Mouse (Mus musculus): Measurements from ENCODE around the gene Tjp1. TPM values are rescaled to one million over a fixed set of nuclear protein-coding genes. Genes with fewer than 3 reads are reported as not detected.

Tjp1 gene
- polyA plus RNA-seq, 1 experiment from 2014 or later, result 28.3 TPM

GRCm38 (mm10) chr7:65367386-65368245 is 160.0 kb downstream of the Tjp1 start:
- Histone ChIP-seq H3K4me2 (ENCODE audit: low read length) (peak overlapping the region; percentile 58), H3K9ac (ENCODE audit: low read depth, low read length) (no peak overlapping the region), H3K27ac (no peak overlapping the region), H3K27me3 (ENCODE audit: insufficient read depth, low read length) (no peaks in the 10 kb centered on the region), H3K9me3 (replicated peaks; ENCODE audit: low read length) (no peaks in the 10 kb centered on the region), H3K36me3 (ENCODE audit: insufficient read depth, low read length) (no peaks in the 10 kb centered on the region), H3K4me1 (replicated peaks; ENCODE audit: insufficient read depth, low read length) (peaks cover 14% of the 10 kb centered on the region; the same call in 1 of the 2 replicates), H3K4me3 (replicated peaks; ENCODE audit: low read depth, low read length) (peak overlapping the region; percentile 88)
- no peak for TF ChIP-seq CTCF (IDR thresholded peaks at IDR 0.05; ENCODE audit: low read depth)
- ATAC-seq (replicated peaks; ENCODE audit: low FRiP score, low read depth) (no peak), DNase-seq (ENCODE audit: low spot score) (no peak)
- 55% methylated on average over 16 of the region's 16 CpGs for WGBS

- no peak for TF ChIP-seq CTCF (IDR thresholded peaks at IDR 0.05; ENCODE audit: low read depth)
- WGBS, result 36% methylated on average over 1 of the region's 1 CpGs
- no peak overlapping the region for H3K4me2 ChIP-seq (ENCODE audit: low read length)
- H3K27ac ChIP-seq, result no peak overlapping the region
- peaks cover 14% of the 10 kb centered on the region; the same call in 1 of the 2 replicates for H3K4me1 ChIP-seq (replicated peaks; ENCODE audit: insufficient read depth, low read length)
- H3K27me3 ChIP-seq (ENCODE audit: insufficient read depth, low read length), result no peaks in the 10 kb centered on the region
- DNase-seq (ENCODE audit: low spot score) (peak; percentile 40), ATAC-seq (replicated peaks; ENCODE audit: low FRiP score, low read depth) (no peak)
- H3K36me3 ChIP-seq (ENCODE audit: insufficient read depth, low read length), result no peaks in the 10 kb centered on the region
- H3K9me3 ChIP-seq (replicated peaks; ENCODE audit: low read length), result no peaks in the 10 kb centered on the region
- H3K4me3 ChIP-seq (replicated peaks; ENCODE audit: low read depth, low read length), result no peak overlapping the region
- no peak overlapping the region for H3K9ac ChIP-seq (ENCODE audit: low read depth, low read length)
Measured at GRCm38 (mm10) chr7:65366153-65366552, 161.4 kb downstream of the Tjp1 start.

- no peak for DNase-seq (ENCODE audit: low spot score)
- no peak overlapping the region for H3K27ac ChIP-seq
- no peak overlapping the region for H3K4me3 ChIP-seq (replicated peaks; ENCODE audit: low read depth, low read length)
- 78% methylated on average over 4 of the region's 4 CpGs for WGBS
- H3K4me2 ChIP-seq (ENCODE audit: low read length), result 0 out of 2 replicates have a peak overlapping the region, but pooled peaks have one; percentile 13
- H3K9me3 ChIP-seq (replicated peaks; ENCODE audit: low read length), result no peaks in the 10 kb centered on the region
- no peak for TF ChIP-seq CTCF (IDR thresholded peaks at IDR 0.05; ENCODE audit: low read depth)
- H3K27me3 ChIP-seq (ENCODE audit: insufficient read depth, low read length), result no peaks in the 10 kb centered on the region
- no peak overlapping the region for H3K9ac ChIP-seq (ENCODE audit: low read depth, low read length)
- H3K4me1 ChIP-seq (replicated peaks; ENCODE audit: insufficient read depth, low read length), result peaks cover 14% of the 10 kb centered on the region; the same call in 1 of the 2 replicates
- ATAC-seq (replicated peaks; ENCODE audit: low FRiP score, low read depth), result no peak
- no peaks in the 10 kb centered on the region for H3K36me3 ChIP-seq (ENCODE audit: insufficient read depth, low read length)
Measured at GRCm38 (mm10) chr7:65365560-65365959, 162.0 kb downstream of the Tjp1 start.

- Histone ChIP-seq H3K27ac (no peak overlapping the region), H3K4me1 (replicated peaks; ENCODE audit: insufficient read depth, low read length) (peaks cover 16% of the 10 kb centered on the region), H3K36me3 (ENCODE audit: insufficient read depth, low read length) (no peaks in the 10 kb centered on the region), H3K27me3 (ENCODE audit: insufficient read depth, low read length) (no peaks in the 10 kb centered on the region), H3K4me3 (replicated peaks; ENCODE audit: low read depth, low read length) (no peak overlapping the region), H3K4me2 (ENCODE audit: low read length) (0 out of 2 replicates have a peak overlapping the region, but pooled peaks have one; percentile 13), H3K9ac (ENCODE audit: low read depth, low read length) (no peak overlapping the region), H3K9me3 (replicated peaks; ENCODE audit: low read length) (no peaks in the 10 kb centered on the region)
- no peak for TF ChIP-seq CTCF (IDR thresholded peaks at IDR 0.05; ENCODE audit: low read depth)
- peak; percentile 59 for DNase-seq (ENCODE audit: low spot score)
- ATAC-seq (replicated peaks; ENCODE audit: low FRiP score, low read depth), result no peak
- 41% methylated on average over 3 of the region's 3 CpGs for WGBS
Measured at GRCm38 (mm10) chr7:65360278-65360677, 167.3 kb downstream of the Tjp1 start.

GRCm38 (mm10) chr7:65359774-65360173 is 167.8 kb downstream of the Tjp1 start:
- Histone ChIP-seq H3K9me3 (replicated peaks; ENCODE audit: low read length) (no peaks in the 10 kb centered on the region), H3K4me3 (replicated peaks; ENCODE audit: low read depth, low read length) (no peak overlapping the region), H3K9ac (ENCODE audit: low read depth, low read length) (no peak overlapping the region), H3K4me1 (replicated peaks; ENCODE audit: insufficient read depth, low read length) (peaks cover 16% of the 10 kb centered on the region), H3K27me3 (ENCODE audit: insufficient read depth, low read length) (no peaks in the 10 kb centered on the region), H3K36me3 (ENCODE audit: insufficient read depth, low read length) (no peaks in the 10 kb centered on the region), H3K27ac (no peak overlapping the region; the same call in 1 of the 2 replicates), H3K4me2 (ENCODE audit: low read length) (peak overlapping the region; percentile 13; the same call in 1 of the 2 replicates)
- no peak for TF ChIP-seq CTCF (IDR thresholded peaks at IDR 0.05; ENCODE audit: low read depth)
- 50% methylated on average over 8 of the region's 8 CpGs for WGBS
- ATAC-seq (replicated peaks; ENCODE audit: low FRiP score, low read depth) (no peak), DNase-seq (ENCODE audit: low spot score) (peak; percentile 38)

- no peak overlapping the region for H3K4me3 ChIP-seq (replicated peaks; ENCODE audit: low read depth, low read length)
- no peak overlapping the region for H3K9ac ChIP-seq (ENCODE audit: low read depth, low read length)
- 13% methylated on average over 1 of the region's 1 CpGs for WGBS
- no peak overlapping the region for H3K27ac ChIP-seq
- H3K4me2 ChIP-seq (ENCODE audit: low read length), result no peak overlapping the region
- H3K36me3 ChIP-seq (ENCODE audit: insufficient read depth, low read length), result no peaks in the 10 kb centered on the region
- H3K9me3 ChIP-seq (replicated peaks; ENCODE audit: low read length), result no peaks in the 10 kb centered on the region
- H3K4me1 ChIP-seq (replicated peaks; ENCODE audit: insufficient read depth, low read length), result peaks cover 16% of the 10 kb centered on the region
- DNase-seq (ENCODE audit: low spot score) (peak; percentile 54), ATAC-seq (replicated peaks; ENCODE audit: low FRiP score, low read depth) (no peak)
- no peak for TF ChIP-seq CTCF (IDR thresholded peaks at IDR 0.05; ENCODE audit: low read depth)
- H3K27me3 ChIP-seq (ENCODE audit: insufficient read depth, low read length), result no peaks in the 10 kb centered on the region
Measured at GRCm38 (mm10) chr7:65357538-65357937, 170.0 kb downstream of the Tjp1 start.
